Mouse (Mus musculus): ENCODE data around the gene Klhl21. TPM values are rescaled to one million over a fixed set of nuclear protein-coding genes. Genes with fewer than 3 reads are reported as not detected.

The Klhl21 gene
- 9.7 and 10.6 TPM in 2 replicates for polyA plus RNA-seq (2016; fragmentation: Nextera tagmentation; extraction: Ambion mirVana)

- WGBS, result under 1% methylated on average over 44 of the region's 45 CpGs
- Histone ChIP-seq H3K27me3 (ENCODE audit: low read depth, poor library complexity, severe bottlenecking) (peaks cover 20% of the 10 kb centered on the region), H3K27ac (peak within 1 kb of the TSS; percentile 89), H3K36me3 (peaks cover 21% of the 10 kb centered on the region), H3K4me3 (peak within 1 kb of the TSS; percentile 93), H3K9me3 (replicated peaks) (no peaks in the 10 kb centered on the region), H3K4me1 (peaks cover 52% of the 10 kb centered on the region)
- DNase-seq (ENCODE audit: low spot score), result peak; percentile 94
These were observed at the start of gene Klhl21 for GRCm38 (mm10) chr4:152008622-152009075. Gene Klhl21, plus strand, starts transcription at chr4:152008803.

GRCm38 (mm10) chr4:151959849-151960512 is 48.6 kb upstream of the Klhl21 start:
- Histone ChIP-seq H3K27me3 (ENCODE audit: low read depth, poor library complexity, severe bottlenecking) (no peaks in the 10 kb centered on the region), H3K27ac (no peak overlapping the region), H3K4me3 (no peak overlapping the region)

GRCm38 (mm10) chr4:151960513-151960854 is 48.1 kb upstream of the Klhl21 start:
- DNase-seq (ENCODE audit: low spot score), result no peak
- no peaks in the 10 kb centered on the region for H3K4me1 ChIP-seq
- H3K36me3 ChIP-seq, result peaks cover 92% of the 10 kb centered on the region
- WGBS, result 89% methylated on average over 3 of the region's 3 CpGs
- no peaks in the 10 kb centered on the region for H3K9me3 ChIP-seq (replicated peaks)
- H3K27me3 ChIP-seq (ENCODE audit: low read depth, poor library complexity, severe bottlenecking), result no peaks in the 10 kb centered on the region
- no peak overlapping the region for H3K27ac ChIP-seq
- no peak overlapping the region for H3K4me3 ChIP-seq

More at GRCm38 (mm10) chr4:151959849-151960512, 48.6 kb upstream of the Klhl21 start:
- H3K36me3 ChIP-seq, result peaks cover 93% of the 10 kb centered on the region
- no peaks in the 10 kb centered on the region for H3K4me1 ChIP-seq
- 90% methylated on average over 11 of the region's 11 CpGs for WGBS
- no peaks in the 10 kb centered on the region for H3K9me3 ChIP-seq (replicated peaks)
- DNase-seq (ENCODE audit: low spot score), result no peak

- Histone ChIP-seq H3K9me3 (replicated peaks) (no peaks in the 10 kb centered on the region), H3K36me3 (peaks cover 92% of the 10 kb centered on the region), H3K4me1 (no peaks in the 10 kb centered on the region), H3K27me3 (ENCODE audit: low read depth, poor library complexity, severe bottlenecking) (no peaks in the 10 kb centered on the region), H3K27ac (no peak overlapping the region), H3K4me3 (no peak overlapping the region)
- WGBS, result 91% methylated on average over 3 of the region's 3 CpGs
- DNase-seq (ENCODE audit: low spot score), result no peak
These were observed 45.8 kb upstream of the Klhl21 start for GRCm38 (mm10) chr4:151962817-151963216.

- H3K9me3 ChIP-seq (replicated peaks), result no peaks in the 10 kb centered on the region
- peaks cover 90% of the 10 kb centered on the region for H3K36me3 ChIP-seq
- no peak overlapping the region for H3K4me3 ChIP-seq
- no peaks in the 10 kb centered on the region for H3K27me3 ChIP-seq (ENCODE audit: low read depth, poor library complexity, severe bottlenecking)
- H3K27ac ChIP-seq, result no peak overlapping the region
- WGBS, result 94% methylated on average over 26 of the region's 26 CpGs
- no peak for DNase-seq (ENCODE audit: low spot score)
- no peaks in the 10 kb centered on the region for H3K4me1 ChIP-seq
These were observed 40.2 kb upstream of the Klhl21 start for GRCm38 (mm10) chr4:151968204-151968921.

- WGBS, result 74% methylated on average over 10 of the region's 10 CpGs
- H3K9me3 ChIP-seq (replicated peaks), result 0 out of 2 replicates have a peak, but pooled peaks cover 5% of the 10 kb centered on the region
- H3K4me1 ChIP-seq, result no peaks in the 10 kb centered on the region
- peaks cover 94% of the 10 kb centered on the region for H3K36me3 ChIP-seq
- H3K27me3 ChIP-seq (ENCODE audit: low read depth, poor library complexity, severe bottlenecking), result no peaks in the 10 kb centered on the region
- no peak for DNase-seq (ENCODE audit: low spot score)
- H3K4me3 ChIP-seq, result no peak overlapping the region
- H3K27ac ChIP-seq, result no peak overlapping the region
These were observed 36.2 kb upstream of the Klhl21 start for GRCm38 (mm10) chr4:151972221-151972967.

GRCm38 (mm10) chr4:151975441-151975840 is 33.2 kb upstream of the Klhl21 start:
- no peak for DNase-seq (ENCODE audit: low spot score)
- Histone ChIP-seq H3K27ac (no peak overlapping the region), H3K4me1 (no peaks in the 10 kb centered on the region), H3K27me3 (ENCODE audit: low read depth, poor library complexity, severe bottlenecking) (no peaks in the 10 kb centered on the region), H3K9me3 (replicated peaks) (0 out of 2 replicates have a peak, but pooled peaks cover 5% of the 10 kb centered on the region), H3K36me3 (peaks cover 95% of the 10 kb centered on the region), H3K4me3 (no peak overlapping the region)
- WGBS, result 96% methylated on average over 3 of the region's 3 CpGs

GRCm38 (mm10) chr4:151977748-151978147 is 30.9 kb upstream of the Klhl21 start:
- H3K27ac ChIP-seq, result no peak overlapping the region
- H3K9me3 ChIP-seq (replicated peaks), result 0 out of 2 replicates have a peak, but pooled peaks cover 5% of the 10 kb centered on the region
- DNase-seq (ENCODE audit: low spot score), result peak; percentile 90
- WGBS, result 46% methylated on average over 10 of the region's 10 CpGs
- H3K4me1 ChIP-seq, result peaks cover 2% of the 10 kb centered on the region; the same call in 1 of the 2 replicates
- peaks cover 97% of the 10 kb centered on the region for H3K36me3 ChIP-seq
- no peaks in the 10 kb centered on the region for H3K27me3 ChIP-seq (ENCODE audit: low read depth, poor library complexity, severe bottlenecking)
- no peak overlapping the region for H3K4me3 ChIP-seq

- 83% methylated on average over 8 of the region's 8 CpGs for WGBS
- DNase-seq (ENCODE audit: low spot score), result no peak
- no peaks in the 10 kb centered on the region for H3K27me3 ChIP-seq (ENCODE audit: low read depth, poor library complexity, severe bottlenecking)
These were observed 27.9 kb upstream of the Klhl21 start for GRCm38 (mm10) chr4:151980699-151981098.

GRCm38 (mm10) chr4:151981363-151981762 is 27.2 kb upstream of the Klhl21 start:
- WGBS, result 15% methylated on average over 5 of the region's 5 CpGs
- Histone ChIP-seq H3K27ac (no peak overlapping the region), H3K9me3 (replicated peaks) (no peaks in the 10 kb centered on the region), H3K4me3 (no peak overlapping the region), H3K4me1 (peaks cover 26% of the 10 kb centered on the region), H3K27me3 (ENCODE audit: low read depth, poor library complexity, severe bottlenecking) (no peaks in the 10 kb centered on the region), H3K36me3 (peaks cover 97% of the 10 kb centered on the region)
- DNase-seq (ENCODE audit: low spot score), result peak; percentile 86

More at GRCm38 (mm10) chr4:151980699-151981098, 27.9 kb upstream of the Klhl21 start:
- Histone ChIP-seq H3K27ac (no peak overlapping the region), H3K4me3 (no peak overlapping the region), H3K9me3 (replicated peaks) (no peaks in the 10 kb centered on the region), H3K4me1 (peaks cover 19% of the 10 kb centered on the region), H3K36me3 (peaks cover 97% of the 10 kb centered on the region)

- H3K27me3 ChIP-seq (ENCODE audit: low read depth, poor library complexity, severe bottlenecking), result no peaks in the 10 kb centered on the region
- H3K27ac ChIP-seq, result peak overlapping the region; percentile 10; the same call in 1 of the 2 replicates
- H3K4me1 ChIP-seq, result peaks cover 42% of the 10 kb centered on the region
- H3K9me3 ChIP-seq (replicated peaks), result no peaks in the 10 kb centered on the region
- H3K36me3 ChIP-seq, result peaks cover 82% of the 10 kb centered on the region
- no peak overlapping the region for H3K4me3 ChIP-seq
- WGBS, result 53% methylated on average over 17 of the region's 17 CpGs
- no peak for DNase-seq (ENCODE audit: low spot score)
These were observed 25.6 kb upstream of the Klhl21 start for GRCm38 (mm10) chr4:151983043-151983442.

- no peak overlapping the region for H3K4me3 ChIP-seq
- H3K9me3 ChIP-seq (replicated peaks), result no peaks in the 10 kb centered on the region
- WGBS, result 32% methylated on average over 8 of the region's 9 CpGs
- peak; percentile 46 for DNase-seq (ENCODE audit: low spot score)
- peaks cover 78% of the 10 kb centered on the region for H3K36me3 ChIP-seq
- H3K4me1 ChIP-seq, result peaks cover 47% of the 10 kb centered on the region
- H3K27ac ChIP-seq, result peak overlapping the region; percentile 10; the same call in 1 of the 2 replicates
- H3K27me3 ChIP-seq (ENCODE audit: low read depth, poor library complexity, severe bottlenecking), result no peaks in the 10 kb centered on the region
These were observed 25.0 kb upstream of the Klhl21 start for GRCm38 (mm10) chr4:151983560-151983959.

All from limb, embryonic 10.5 days (tissue).